Mouse (Mus musculus) heart, adult 2 months (tissue): Measurements from ENCODE around the gene Gm30191. TPM values are rescaled to one million over a fixed set of nuclear protein-coding genes. Genes with fewer than 3 reads are reported as not detected.

Source experiments
- DNase-seq, 2 experiments: peaks; one replicate each; pipeline ENCODE4 v3.0.0; 2021
- H3K27ac ChIP-seq: fragments of 200-600 bp; 2 replicates; pipeline ENCODE4 v1.8.1; 2022
- H3K27me3 ChIP-seq: fragments of 200-500 bp; 2 replicates; pipeline ENCODE4 v1.6.1; 2012; ENCODE audit warnings: mild to moderate bottlenecking, low read length, inconsistent platforms, mixed read lengths; ENCODE audit not compliant: control insufficient read depth, insufficient read depth
- H3K36me3 ChIP-seq: fragments of 200-500 bp; 2 replicates; pipeline ENCODE4 v1.6.1; 2012; ENCODE audit warnings: low read length, inconsistent platforms; ENCODE audit not compliant: control insufficient read depth, insufficient read depth
- H3K4me1 ChIP-seq: fragments of 200-500 bp; 2 replicates; pipeline ENCODE4 v1.6.1; 2011; ENCODE audit warnings: low read length; ENCODE audit not compliant: control insufficient read depth, insufficient read depth
- H3K4me3 ChIP-seq: fragments of 200-600 bp; 2 replicates; pipeline ENCODE4 v1.8.1; 2022
- H3K79me2 ChIP-seq: fragments of 200-500 bp; replicated peaks from 2 replicates; pipeline ENCODE4 v1.6.1; 2012; ENCODE audit warnings: mild to moderate bottlenecking, inconsistent platforms, low read length, moderate library complexity, mixed read lengths; ENCODE audit not compliant: control insufficient read depth, insufficient read depth
- H3K9ac ChIP-seq: fragments of 200-500 bp; 2 replicates; pipeline ENCODE4 v1.6.1; 2012; ENCODE audit warnings: low read depth, mild to moderate bottlenecking, control low read depth, inconsistent platforms, low read length, mixed read lengths
- CTCF ChIP-seq: fragments of 200-600 bp; IDR thresholded peaks from 2 replicates; pipeline ENCODE4 v1.8.1; 2022; ENCODE audit warnings: antibody characterized with exemption, mild to moderate bottlenecking, moderate library complexity
- EP300 ChIP-seq: fragments of 200-500 bp; IDR thresholded peaks from 2 replicates; pipeline ENCODE4 v1.6.1; 2011; ENCODE audit warnings: low read depth, low read length, control low read depth; ENCODE audit not compliant: insufficient read depth
- POLR2A ChIP-seq: fragments of 200-500 bp; IDR thresholded peaks from 2 replicates; pipeline ENCODE4 v1.6.1; 2011; ENCODE audit warnings: mild to moderate bottlenecking, low read depth, low read length, control low read depth; ENCODE audit not compliant: insufficient read depth
- WGBS: fragments of 180-500 bp; shearing (Covaris S2); methylation state at CpG from one replicate; pipeline ENCODE4 v1.1.7; 2018; 5-methylcytosine and 5-hydroxymethylcytosine counted together
- intact Hi-C: fragments of 180-260 bp; cut with DNase I; formaldehyde crosslinking; loops from one replicate; pipeline ENCODE4 v1.15.1; 2025
- polyA plus RNA-seq: library from polyadenylated mRNA; depleted of rRNA; stranded (reverse); fragments of >200 nt; gene quantifications from 2 replicates; pipeline ENCODE4 v1.2.3, GENCODE M21; 2012; rRNA removed
- total RNA-seq, 2 experiments: library from RNA; stranded (reverse); gene quantifications; 2 replicates each; pipeline ENCODE4 v1.2.3; 2021

Gm30191 gene
- total and polyA plus RNA-seq, 3 experiments = not detected

DNA sequence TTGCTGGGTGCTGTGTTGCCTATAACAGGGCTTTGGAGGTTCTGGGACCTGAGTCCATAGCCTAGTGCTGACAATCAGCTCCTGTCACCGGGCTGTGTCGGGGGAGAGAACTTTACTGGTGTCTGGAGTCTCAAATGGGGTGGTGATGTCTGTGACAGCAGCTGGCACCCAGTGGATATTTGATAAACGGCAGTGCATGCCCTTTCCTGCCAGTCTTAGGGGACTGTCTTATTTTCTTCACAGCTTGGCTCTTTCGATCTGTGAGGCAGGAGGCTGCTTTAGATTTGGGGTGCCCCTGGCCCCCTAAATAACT is 52.7 kb downstream of the Gm30191 start:
- no peaks in the 10 kb centered on the region for H3K4me1 ChIP-seq
- intact Hi-C loops = no loop called here
- H3K79me2 ChIP-seq = no peaks in the 10 kb centered on the region
- H3K4me3 ChIP-seq = peak overlapping the region; percentile 10; the same call in 1 of the 2 replicates
- peak in 1 of 2 experiments; percentile 64 for DNase-seq
- peak overlapping the region; percentile 91 for H3K27ac ChIP-seq
- 39% methylated on average over 4 of the region's 4 CpGs for WGBS
- H3K9ac ChIP-seq = peak overlapping the region; percentile 46; the same call in 1 of the 2 replicates
- TF ChIP-seq EP300 (peak; percentile 70), POLR2A (0 out of 2 replicates have a peak, but pooled peaks have one; percentile 36), CTCF (no peak)
- H3K27me3 ChIP-seq = no peaks in the 10 kb centered on the region
- no peaks in the 10 kb centered on the region for H3K36me3 ChIP-seq

Other genes with a start within 250 kb of the Gm30191 start
- gene Dhdds, start 246.0 kb upstream of the Gm30191 start, total RNA-seq = 10 to 100 TPM; 28.3 to 28.8 TPM
- gene Dhdds, start 246.0 kb upstream of the Gm30191 start, polyA plus RNA-seq = 21.6 and 34.2 TPM in 2 replicates
- not detected for gene Lin28a, start 228.1 kb upstream of the Gm30191 start, total RNA-seq
- gene Lin28a, start 228.1 kb upstream of the Gm30191 start, polyA plus RNA-seq = not detected in 2 replicates
- not detected for gene Zfp683, start 193.1 kb upstream of the Gm30191 start, total RNA-seq
- gene Zfp683, start 193.1 kb upstream of the Gm30191 start, polyA plus RNA-seq = not detected in 2 replicates
- gene Crybg2, start 186.1 kb upstream of the Gm30191 start, total RNA-seq = not detected
- gene Crybg2, start 186.1 kb upstream of the Gm30191 start, polyA plus RNA-seq = 0.49 TPM in 1 of 2 replicates, not detected in the other
- 1 to 10 TPM; 4.1 to 5.8 TPM for gene Cd52, start 151.9 kb upstream of the Gm30191 start, total RNA-seq
- gene Cd52, start 151.9 kb upstream of the Gm30191 start, polyA plus RNA-seq = 9.0 and 19.2 TPM in 2 replicates
- gene Ubxn11, start 144.4 kb upstream of the Gm30191 start, total RNA-seq = 1 to 10 TPM; 1.6 to 2.1 TPM
- gene Ubxn11, start 144.4 kb upstream of the Gm30191 start, polyA plus RNA-seq = 3.3 and 6.9 TPM in 2 replicates
- gene Sh3bgrl3, start 118.1 kb upstream of the Gm30191 start, total RNA-seq = 10 to 100 TPM; 34.3 to 45.7 TPM
- gene Sh3bgrl3, start 118.1 kb upstream of the Gm30191 start, polyA plus RNA-seq = 98.9 and 139 TPM in 2 replicates
- 10 to 100 TPM; 54.4 to 63.2 TPM for gene Cep85, start 59.8 kb upstream of the Gm30191 start, total RNA-seq
- 52.2 and 73.7 TPM in 2 replicates for gene Cep85, start 59.8 kb upstream of the Gm30191 start, polyA plus RNA-seq
- gene Gm7534, start 43.9 kb upstream of the Gm30191 start, total RNA-seq = not detected
- gene Gm7534, start 43.9 kb upstream of the Gm30191 start, polyA plus RNA-seq = not detected in 2 replicates
- gene Catsper4, start 19.6 kb upstream of the Gm30191 start, total RNA-seq = not detected
- gene Catsper4, start 19.6 kb upstream of the Gm30191 start, polyA plus RNA-seq = not detected in 2 replicates
- gene Cnksr1, start 8.5 kb upstream of the Gm30191 start, total RNA-seq = 1 to 10 TPM; 4.1 to 6.7 TPM
- gene Cnksr1, start 8.5 kb upstream of the Gm30191 start, polyA plus RNA-seq = 3.3 and 4.4 TPM in 2 replicates
- gene E130218I03Rik, start 3.3 kb upstream of the Gm30191 start, total RNA-seq = not detected
- not detected in 2 replicates for gene E130218I03Rik, start 3.3 kb upstream of the Gm30191 start, polyA plus RNA-seq
- gene Zfp593, start 1.3 kb upstream of the Gm30191 start, total RNA-seq = 1 to 10 TPM; 3.3 to 4.3 TPM
- 2.8 and 2.9 TPM in 2 replicates for gene Zfp593, start 1.3 kb upstream of the Gm30191 start, polyA plus RNA-seq
- 1 to 10 TPM; 5.2 to 5.7 TPM for gene Grrp1, start 7.2 kb downstream of the Gm30191 start, total RNA-seq
- 10.0 and 11.0 TPM in 2 replicates for gene Grrp1, start 7.2 kb downstream of the Gm30191 start, polyA plus RNA-seq
- gene Pdik1l, start 41.0 kb downstream of the Gm30191 start, total RNA-seq = 1 to 10 TPM; 5.3 to 7.6 TPM
- gene Pdik1l, start 41.0 kb downstream of the Gm30191 start, polyA plus RNA-seq = 1.00 and 4.0 TPM in 2 replicates
- 100 to 1,000 TPM; 209 to 210 TPM for gene Trim63, start 68.2 kb downstream of the Gm30191 start, total RNA-seq
- gene Trim63, start 68.2 kb downstream of the Gm30191 start, polyA plus RNA-seq = 142 and 215 TPM in 2 replicates
- under 1 TPM; 0.45 to 0.65 TPM for gene Slc30a2, start 96.2 kb downstream of the Gm30191 start, total RNA-seq
- 0.12 and 0.35 TPM in 2 replicates for gene Slc30a2, start 96.2 kb downstream of the Gm30191 start, polyA plus RNA-seq
- 10 to 100 TPM; 18.0 to 19.6 TPM for gene Extl1, start 136.9 kb downstream of the Gm30191 start, total RNA-seq
- gene Extl1, start 136.9 kb downstream of the Gm30191 start, polyA plus RNA-seq = 23.7 and 24.4 TPM in 2 replicates
- 10 to 100 TPM in 1 of 2 experiments, 1 to 10 TPM in 1; 6.4 to 11.0 TPM for gene Pafah2, start 149.4 kb downstream of the Gm30191 start, total RNA-seq
- gene Pafah2, start 149.4 kb downstream of the Gm30191 start, polyA plus RNA-seq = 11.7 and 17.8 TPM in 2 replicates
- 10 to 100 TPM; 20.1 to 23.0 TPM for gene Stmn1, start 221.4 kb downstream of the Gm30191 start, total RNA-seq
- 7.2 and 10.9 TPM in 2 replicates for gene Stmn1, start 221.4 kb downstream of the Gm30191 start, polyA plus RNA-seq
- 10 to 100 TPM; 13.4 to 16.7 TPM for gene Paqr7, start 249.8 kb downstream of the Gm30191 start, total RNA-seq
- 22.6 and 37.2 TPM in 2 replicates for gene Paqr7, start 249.8 kb downstream of the Gm30191 start, polyA plus RNA-seq